Mouse (Mus musculus) hindbrain, embryonic 12.5 days (tissue): Measurements from ENCODE around the gene Lamb1. TPM values are rescaled to one million over a fixed set of nuclear protein-coding genes. Genes with fewer than 3 reads are reported as not detected.

ENCODE experiments used
- ATAC-seq: fragments of 200-750 bp; cut with Nextera tagmentation; 2 replicates; pipeline ENCODE4 v1.8.0; 2017; ENCODE audit warnings: moderate TSS enrichment; ENCODE audit not compliant: low FRiP score
- H3K27ac ChIP-seq: fragments of 300-500 bp; sonication (generic); 2 replicates; pipeline ENCODE4 v1.5.1; 2016; ENCODE audit warnings: mild to moderate bottlenecking
- H3K27me3 ChIP-seq: fragments of 300-500 bp; sonication (generic); 2 replicates; pipeline ENCODE4 v1.6.1; 2016; ENCODE audit warnings: mild to moderate bottlenecking
- H3K36me3 ChIP-seq: fragments of 300-500 bp; sonication (generic); 2 replicates; pipeline ENCODE4 v1.6.1; 2016; ENCODE audit warnings: mild to moderate bottlenecking
- H3K4me1 ChIP-seq: fragments of 300-500 bp; sonication (generic); 2 replicates; pipeline ENCODE4 v1.6.1; 2016
- H3K4me2 ChIP-seq: fragments of 300-500 bp; sonication (generic); replicated peaks from 2 replicates; pipeline ENCODE4 v1.6.1; 2016; ENCODE audit warnings: mild to moderate bottlenecking
- H3K4me3 ChIP-seq: fragments of 300-500 bp; sonication (generic); 2 replicates; pipeline ENCODE4 v1.5.1; 2016; ENCODE audit warnings: mild to moderate bottlenecking
- H3K9ac ChIP-seq: fragments of 300-500 bp; sonication (generic); 2 replicates; pipeline ENCODE4 v1.6.1; 2016; ENCODE audit warnings: mild to moderate bottlenecking, moderate library complexity
- H3K9me3 ChIP-seq: fragments of 300-500 bp; sonication (generic); replicated peaks from 2 replicates; pipeline ENCODE4 v1.6.1; 2016; ENCODE audit warnings: mild to moderate bottlenecking
- WGBS: fragments of 180-500 bp; shearing (Covaris S2); methylation state at CpG from one replicate; pipeline ENCODE4 v1.1.7; 2016; 5-methylcytosine and 5-hydroxymethylcytosine counted together
- polyA plus RNA-seq: library from polyadenylated mRNA; unstranded; fragments of >200 nt; fragmentation: Nextera tagmentation; extraction: Ambion mirVana; gene quantifications from 2 replicates; pipeline ENCODE4 v1.2.1, GENCODE M21; 2016

The Lamb1 gene
- polyA plus RNA-seq, result 33.7 and 41.5 TPM in 2 replicates

DNA sequence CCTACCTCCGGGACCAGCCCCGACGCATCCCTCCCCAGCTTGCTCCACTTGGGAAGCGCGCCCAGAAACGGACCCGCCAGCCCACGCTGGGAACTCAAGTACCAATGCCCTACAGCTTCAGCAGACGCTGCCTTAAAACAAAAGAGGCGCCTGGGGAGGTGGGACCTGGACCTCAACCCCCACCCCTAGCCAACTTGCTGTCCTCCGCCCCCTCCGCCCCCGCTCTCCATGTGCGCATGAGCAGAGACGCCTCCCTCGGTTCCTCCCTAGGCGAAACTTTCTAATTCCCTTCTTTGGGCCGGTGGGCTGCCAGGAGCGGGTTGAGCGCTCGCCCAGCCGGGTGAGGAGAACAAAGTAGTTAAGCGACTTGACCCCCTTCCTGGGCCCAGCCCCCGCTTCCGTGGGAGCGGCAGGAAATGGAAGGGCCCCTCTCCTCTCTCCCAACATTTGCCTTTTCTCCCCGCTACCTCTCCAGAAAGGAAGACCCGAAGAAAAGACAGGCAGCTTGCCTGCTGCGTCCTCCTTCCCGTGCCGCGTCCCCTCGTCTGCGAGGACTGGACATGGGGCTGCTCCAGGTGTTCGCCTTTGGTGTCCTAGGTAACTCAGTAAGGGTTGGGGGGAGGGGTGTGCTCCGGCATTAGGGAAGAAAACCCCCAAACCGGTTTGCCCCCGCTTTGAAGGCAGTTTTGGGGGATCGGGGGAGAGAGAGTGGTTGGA lies at the start of gene Lamb1:
Gene Lamb1 (plus strand): TSS at position 230 of the 717 bp plus-strand sequence.
- WGBS, result under 1% methylated on average over 37 of the region's 39 CpGs
- no peaks in the 10 kb centered on the region for H3K9me3 ChIP-seq
- ATAC-seq, result no peak; the same call in 1 of the 2 replicates
- H3K4me1 ChIP-seq, result peaks cover 19% of the 10 kb centered on the region
- no peak within 1 kb of the TSS for H3K27ac ChIP-seq
- H3K27me3 ChIP-seq, result peaks cover 54% of the 10 kb centered on the region
- H3K9ac ChIP-seq, result peak within 1 kb of the TSS; percentile 60
- H3K4me2 ChIP-seq, result peak within 1 kb of the TSS; percentile 78
- peak within 1 kb of the TSS; percentile 43 for H3K4me3 ChIP-seq
- no peaks in the 10 kb centered on the region for H3K36me3 ChIP-seq

DNA sequence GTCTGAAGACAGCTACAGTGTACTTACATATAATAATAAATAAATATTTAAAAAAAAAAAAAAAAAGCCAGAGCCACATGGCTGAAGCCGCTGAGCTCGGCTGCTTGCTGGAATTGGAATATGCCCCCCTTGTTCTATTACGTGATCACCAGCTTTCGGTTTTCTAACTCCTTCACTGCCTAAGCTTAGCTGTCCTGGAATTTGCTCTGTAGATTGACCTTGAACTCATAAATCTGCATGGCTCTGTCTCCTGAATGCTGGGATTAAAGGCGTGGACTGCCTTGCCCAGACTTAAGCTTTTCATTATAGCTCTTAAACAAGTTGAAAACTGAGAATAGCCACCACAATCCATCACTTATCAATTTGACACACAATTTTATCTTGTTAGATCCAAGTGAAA lies 47.8 kb upstream of the Lamb1 start:
- WGBS, result 90% methylated on average over 5 of the region's 5 CpGs
- ATAC-seq, result no peak
- no peaks in the 10 kb centered on the region for H3K4me1 ChIP-seq
- H3K9me3 ChIP-seq, result no peaks in the 10 kb centered on the region
- H3K4me3 ChIP-seq, result no peak overlapping the region
- no peak overlapping the region for H3K9ac ChIP-seq
- no peaks in the 10 kb centered on the region for H3K36me3 ChIP-seq
- H3K4me2 ChIP-seq, result no peak overlapping the region
- H3K27me3 ChIP-seq, result no peaks in the 10 kb centered on the region
- H3K27ac ChIP-seq, result no peak overlapping the region

GRCm38 (mm10) chr12:31218774-31219173 lies 46.3 kb upstream of the Lamb1 start:
- Histone ChIP-seq H3K4me2 (no peak overlapping the region), H3K27ac (no peak overlapping the region), H3K27me3 (no peaks in the 10 kb centered on the region), H3K9me3 (no peaks in the 10 kb centered on the region), H3K36me3 (no peaks in the 10 kb centered on the region), H3K9ac (no peak overlapping the region), H3K4me1 (no peaks in the 10 kb centered on the region), H3K4me3 (no peak overlapping the region)
- ATAC-seq, result no peak
- WGBS, result 60% methylated on average over 3 of the region's 3 CpGs

DNA sequence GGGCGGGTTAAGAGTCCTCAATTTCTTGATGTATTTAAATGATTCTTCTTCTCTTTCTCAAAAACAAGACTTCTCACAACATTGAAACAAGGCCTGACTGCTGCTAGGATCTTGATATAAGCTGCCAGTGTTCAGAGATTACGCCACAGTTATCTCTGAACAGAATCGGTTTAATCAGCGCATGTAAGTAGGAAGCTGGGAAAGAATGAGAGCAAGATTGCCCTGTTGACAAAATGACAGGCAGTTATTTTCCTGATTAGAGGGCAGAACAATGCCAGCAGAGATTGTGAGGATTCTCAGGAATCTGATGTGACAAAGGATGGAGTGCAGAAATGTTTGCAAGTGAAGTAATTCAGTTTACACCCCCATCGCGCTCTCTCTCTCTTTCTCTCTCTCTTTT lies 43.5 kb upstream of the Lamb1 start:
- Histone ChIP-seq H3K27ac (no peak overlapping the region), H3K4me2 (no peak overlapping the region), H3K4me3 (no peak overlapping the region), H3K9me3 (no peaks in the 10 kb centered on the region), H3K4me1 (no peaks in the 10 kb centered on the region), H3K9ac (no peak overlapping the region), H3K36me3 (no peaks in the 10 kb centered on the region), H3K27me3 (no peaks in the 10 kb centered on the region)
- 80% methylated on average over 6 of the region's 6 CpGs for WGBS
- ATAC-seq, result no peak

DNA sequence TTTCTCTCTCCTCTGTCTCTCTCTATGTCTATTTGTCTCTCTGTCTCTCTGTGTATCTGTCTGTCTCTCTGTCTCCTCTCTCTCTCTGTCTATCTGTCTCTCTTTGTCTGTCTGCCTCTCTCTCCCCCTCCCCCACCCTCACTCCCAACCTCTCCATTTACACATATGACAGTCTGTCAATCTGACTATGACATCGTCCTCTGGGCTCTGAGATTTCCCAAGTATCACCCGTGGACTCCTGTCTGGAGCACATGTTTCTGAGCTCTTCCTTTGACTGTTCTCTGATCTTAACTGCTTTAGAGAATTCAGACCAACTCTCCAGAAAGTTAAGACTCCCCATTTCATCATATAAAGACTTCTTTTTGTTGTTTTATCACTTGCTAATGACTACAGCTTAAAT lies 42.8 kb upstream of the Lamb1 start:
- Histone ChIP-seq H3K27me3 (no peaks in the 10 kb centered on the region), H3K4me1 (no peaks in the 10 kb centered on the region), H3K9me3 (no peaks in the 10 kb centered on the region), H3K27ac (no peak overlapping the region), H3K9ac (no peak overlapping the region), H3K4me2 (no peak overlapping the region), H3K36me3 (no peaks in the 10 kb centered on the region), H3K4me3 (no peak overlapping the region)
- no peak for ATAC-seq
- WGBS, result 41% methylated on average over 2 of the region's 2 CpGs

DNA sequence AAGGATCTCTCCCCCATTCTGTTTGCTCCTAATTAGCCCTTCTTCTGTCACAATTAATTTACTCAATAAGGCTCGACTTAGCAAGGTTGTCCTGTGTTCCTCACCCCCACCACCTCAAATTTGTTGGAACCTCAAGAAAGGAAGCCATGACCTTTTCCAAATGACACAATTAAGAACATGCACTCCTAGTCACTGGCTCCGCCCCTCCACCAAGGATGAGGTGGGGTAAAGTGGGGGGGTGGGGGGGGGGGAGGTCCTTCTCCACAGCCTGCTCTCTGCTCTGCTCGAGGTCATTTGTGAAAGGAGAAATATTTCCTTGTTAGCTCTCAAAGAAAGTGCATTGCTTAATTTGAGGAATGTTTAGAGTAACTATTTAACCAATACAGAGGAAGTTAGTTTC lies 42.3 kb upstream of the Lamb1 start:
- Histone ChIP-seq H3K27me3 (no peaks in the 10 kb centered on the region), H3K4me1 (no peaks in the 10 kb centered on the region), H3K27ac (no peak overlapping the region), H3K4me2 (no peak overlapping the region), H3K4me3 (no peak overlapping the region), H3K9ac (no peak overlapping the region), H3K9me3 (no peaks in the 10 kb centered on the region), H3K36me3 (no peaks in the 10 kb centered on the region)
- WGBS, result 42% methylated on average over 3 of the region's 3 CpGs
- no peak for ATAC-seq

DNA sequence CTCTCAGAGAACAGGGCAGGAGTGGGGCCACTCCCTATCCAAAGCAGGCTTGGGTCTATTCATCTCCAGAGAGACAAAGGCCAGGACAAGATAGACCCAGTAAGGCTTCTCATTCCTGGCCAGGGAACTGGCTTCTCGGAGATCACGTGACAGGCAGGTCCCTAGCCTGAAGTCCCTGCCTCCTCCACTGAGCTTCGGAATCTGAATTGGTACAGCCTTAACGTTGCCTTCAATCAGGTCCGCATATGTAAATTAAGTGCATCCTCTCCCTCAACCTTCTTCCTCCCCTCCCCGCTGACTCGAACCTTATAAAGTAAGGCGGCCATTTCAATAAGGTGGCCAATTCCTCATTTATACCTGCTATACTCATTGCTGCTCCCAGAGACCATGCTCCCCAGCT lies 39.6 kb upstream of the Lamb1 start:
- no peaks in the 10 kb centered on the region for H3K36me3 ChIP-seq
- no peak overlapping the region for H3K27ac ChIP-seq
- H3K4me2 ChIP-seq, result no peak overlapping the region
- no peak overlapping the region for H3K4me3 ChIP-seq
- peak; percentile 32; the same call in 1 of the 2 replicates for ATAC-seq
- H3K9me3 ChIP-seq, result no peaks in the 10 kb centered on the region
- H3K27me3 ChIP-seq, result no peaks in the 10 kb centered on the region
- H3K4me1 ChIP-seq, result no peaks in the 10 kb centered on the region
- WGBS, result 39% methylated on average over 8 of the region's 8 CpGs
- no peak overlapping the region for H3K9ac ChIP-seq

DNA sequence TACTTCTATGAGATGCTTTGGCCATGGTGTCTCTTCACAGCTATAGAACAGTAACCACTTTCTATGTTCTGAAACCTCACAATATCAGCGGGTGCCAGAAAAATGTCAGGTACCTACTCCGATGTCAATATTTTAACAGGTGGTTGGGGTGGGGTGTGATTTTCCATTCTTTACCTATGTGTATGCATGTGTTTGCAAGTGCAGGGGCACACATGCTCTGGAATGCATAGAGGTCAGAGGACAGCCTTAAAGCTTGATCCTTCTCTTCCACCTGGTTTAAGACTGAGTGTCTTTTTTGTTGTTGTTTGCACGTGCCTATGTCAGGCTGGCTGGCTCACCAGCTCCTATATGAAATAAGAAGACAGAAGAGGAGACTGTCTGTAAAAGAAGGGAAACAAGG lies 37.9 kb upstream of the Lamb1 start:
- no peak for ATAC-seq
- H3K9ac ChIP-seq, result no peak overlapping the region
- no peaks in the 10 kb centered on the region for H3K4me1 ChIP-seq
- H3K27me3 ChIP-seq, result no peaks in the 10 kb centered on the region
- no peaks in the 10 kb centered on the region for H3K36me3 ChIP-seq
- no peak overlapping the region for H3K4me2 ChIP-seq
- H3K9me3 ChIP-seq, result no peaks in the 10 kb centered on the region
- no peak overlapping the region for H3K27ac ChIP-seq
- WGBS, result 80% methylated on average over 3 of the region's 3 CpGs
- no peak overlapping the region for H3K4me3 ChIP-seq

GRCm38 (mm10) chr12:31228878-31229277 lies 36.2 kb upstream of the Lamb1 start:
- no peaks in the 10 kb centered on the region for H3K9me3 ChIP-seq
- 56% methylated on average over 7 of the region's 7 CpGs for WGBS
- no peak overlapping the region for H3K4me3 ChIP-seq
- H3K27me3 ChIP-seq, result no peaks in the 10 kb centered on the region
- no peaks in the 10 kb centered on the region for H3K4me1 ChIP-seq
- no peak overlapping the region for H3K27ac ChIP-seq
- ATAC-seq, result no peak
- no peaks in the 10 kb centered on the region for H3K36me3 ChIP-seq
- no peak overlapping the region for H3K9ac ChIP-seq
- no peak overlapping the region for H3K4me2 ChIP-seq

GRCm38 (mm10) chr12:31232635-31233034 lies 32.4 kb upstream of the Lamb1 start:
- Histone ChIP-seq H3K9me3 (no peaks in the 10 kb centered on the region), H3K36me3 (no peaks in the 10 kb centered on the region), H3K9ac (no peak overlapping the region), H3K27me3 (no peaks in the 10 kb centered on the region), H3K27ac (no peak overlapping the region), H3K4me3 (no peak overlapping the region), H3K4me1 (peaks cover 6% of the 10 kb centered on the region; the same call in 1 of the 2 replicates), H3K4me2 (no peak overlapping the region)
- no peak for ATAC-seq
- 88% methylated on average over 1 of the region's 1 CpGs for WGBS

- Histone ChIP-seq H3K36me3 (no peaks in the 10 kb centered on the region), H3K27ac (no peak overlapping the region), H3K9me3 (no peaks in the 10 kb centered on the region), H3K4me2 (no peak overlapping the region), H3K27me3 (no peaks in the 10 kb centered on the region), H3K4me3 (no peak overlapping the region), H3K4me1 (peaks cover 6% of the 10 kb centered on the region; the same call in 1 of the 2 replicates), H3K9ac (no peak overlapping the region)
- WGBS, result 90% methylated on average over 6 of the region's 6 CpGs
- ATAC-seq, result no peak
Measured at GRCm38 (mm10) chr12:31235018-31235417, 30.0 kb upstream of the Lamb1 start.

DNA sequence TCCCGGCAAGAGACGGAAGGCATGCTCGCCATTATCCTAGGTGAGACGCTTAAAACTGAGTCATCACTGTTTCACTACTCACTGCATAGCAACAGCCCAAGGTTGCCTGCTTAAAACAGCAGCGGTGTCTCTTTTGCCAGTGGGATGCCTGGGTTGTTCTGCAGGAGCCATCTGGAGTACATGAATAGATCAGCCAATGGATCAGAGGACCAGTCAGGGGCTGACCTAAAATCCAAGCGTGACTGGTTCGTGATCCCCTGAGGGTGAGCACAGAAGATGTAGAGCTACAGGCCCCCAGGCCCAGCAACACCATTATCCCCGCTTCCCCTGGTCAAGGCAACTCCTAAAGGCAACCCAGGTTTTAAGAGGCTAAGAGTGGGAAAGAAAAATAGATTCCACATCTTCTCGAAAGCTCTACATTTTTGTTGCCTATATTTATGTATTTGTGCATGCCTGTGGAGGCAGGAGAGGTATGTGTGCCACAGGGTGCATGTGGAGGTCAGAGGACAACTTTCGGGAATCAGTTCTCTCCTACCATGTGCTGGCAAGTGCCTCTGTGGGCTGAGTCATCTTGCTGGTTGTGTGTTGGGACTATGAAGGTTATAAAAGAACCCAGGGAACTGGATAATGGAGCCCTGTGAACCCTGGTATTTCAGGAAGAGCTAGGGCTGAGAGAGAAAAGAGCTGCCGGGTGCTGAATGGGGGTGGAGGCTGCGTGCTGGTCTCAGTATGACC lies 28.0 kb upstream of the Lamb1 start:
- no peak for ATAC-seq
- WGBS, result 54% methylated on average over 12 of the region's 12 CpGs
- no peak overlapping the region for H3K27ac ChIP-seq
- 0 out of 2 replicates have a peak overlapping the region, but pooled peaks have one; percentile 11 for H3K4me2 ChIP-seq
- no peaks in the 10 kb centered on the region for H3K9me3 ChIP-seq
- H3K4me3 ChIP-seq, result no peak overlapping the region
- no peak overlapping the region for H3K9ac ChIP-seq
- peaks cover 6% of the 10 kb centered on the region; the same call in 1 of the 2 replicates for H3K4me1 ChIP-seq
- no peaks in the 10 kb centered on the region for H3K36me3 ChIP-seq
- H3K27me3 ChIP-seq, result no peaks in the 10 kb centered on the region
